9 mouse cellular contexts compared by ENCODE assay signal in the genomic region with DNA sequence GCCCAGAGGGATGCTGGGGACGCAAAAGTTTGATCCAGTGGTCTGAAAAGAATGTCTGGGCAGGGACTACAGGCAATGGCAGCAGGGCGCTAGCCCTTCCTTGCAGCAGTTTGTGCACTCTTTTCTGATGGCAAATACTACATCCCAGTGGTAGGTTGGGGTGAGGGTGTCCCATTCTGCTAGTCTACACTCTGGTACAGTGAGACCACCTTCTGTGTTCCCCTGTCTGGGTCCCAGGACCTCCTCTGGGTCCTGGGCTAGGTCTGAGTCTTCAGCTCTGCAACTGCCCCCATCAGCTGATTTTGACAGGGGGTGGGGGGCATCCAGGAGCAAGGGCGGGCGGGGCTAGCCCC. TPM values are rescaled to one million over a fixed set of nuclear protein-coding genes. Genes with fewer than 3 reads are reported as not detected.
DNase-seq lines count a peak whose midpoint lies in the region; ATAC-seq lines count a peak whose summit lies in the region.
"Had no signal": no experiment of that assay in that cellular context is flagged by ENCODE, and none has a peak within 500 bp of the region (broad histone marks: within the 10 kb centered on the region; RNA-seq: fewer than 3 reads in every experiment).

No protein-coding gene starts in this region.

- peak overlapping the region; percentile 70 for H3K4me2 ChIP-seq in heart, embryonic 14.5 days (ENCODE audit: low read length)
- H3K4me2 ChIP-seq in forebrain, embryonic 16.5 days (ENCODE audit: low read length), result peak overlapping the region; percentile 53
- peak overlapping the region; percentile 49 for H3K4me2 ChIP-seq in liver, embryonic 16.5 days (ENCODE audit: low read depth, low read length)

- no peak overlapping the region for H3K27ac ChIP-seq in heart, embryonic 14.5 days (replicated peaks in 1 of 2; ENCODE audit: control insufficient read depth in 1 of 2, insufficient read depth in 1 of 2, low read depth in 2 of 2, low read length in 2 of 2)
- H3K27ac ChIP-seq in forebrain, embryonic 16.5 days (ENCODE audit: low read length), result no peak overlapping the region
- H3K27ac ChIP-seq in liver, embryonic 16.5 days (ENCODE audit: low read length), result no peak overlapping the region

- H3K4me3 ChIP-seq in heart, embryonic 14.5 days (ENCODE audit: control insufficient read depth in 1 of 2, insufficient read depth in 1 of 2, low read depth in 1 of 2, low read length in 2 of 2), result peak overlapping the region; percentile 59 to 89
- peak overlapping the region; percentile 64 for H3K4me3 ChIP-seq in forebrain, embryonic 16.5 days (replicated peaks; ENCODE audit: low read length)
- H3K4me3 ChIP-seq in liver, embryonic 16.5 days (ENCODE audit: low read depth, low read length), result peak overlapping the region; percentile 52

- no peaks in the 10 kb centered on the region for H3K9me3 ChIP-seq in heart, embryonic 14.5 days (ENCODE audit: control insufficient read depth, low read length)
- H3K9me3 ChIP-seq in forebrain, embryonic 16.5 days (ENCODE audit: control insufficient read depth, low read length), result no peaks in the 10 kb centered on the region
- no peaks in the 10 kb centered on the region for H3K9me3 ChIP-seq in liver, embryonic 16.5 days (replicated peaks; ENCODE audit: control insufficient read depth, low read length)
- H3K9me3 ChIP-seq: G1E had no signal

- peak overlapping the region; percentile 77; the same call in 1 of the 2 replicates for H3K9ac ChIP-seq in heart, embryonic 14.5 days (ENCODE audit: low read length)
- peak overlapping the region; percentile 79 for H3K9ac ChIP-seq in forebrain, embryonic 16.5 days (replicated peaks; ENCODE audit: low read depth, low read length)
- no peak overlapping the region for H3K9ac ChIP-seq in liver, embryonic 16.5 days (ENCODE audit: low read depth, low read length)

- ATAC-seq in heart, embryonic 14.5 days (ENCODE audit: insufficient number of reproducible peaks, insufficient read depth, low FRiP score, low read depth), result no peak
- peak; percentile 65 for ATAC-seq in forebrain, embryonic 16.5 days
- no peak for ATAC-seq in liver, embryonic 16.5 days (ENCODE audit: low read depth)
- no peak for ATAC-seq in megakaryocyte progenitor cell, adult 5-6 weeks (replicated peaks; ENCODE audit: poor library complexity)

- DNase-seq in heart, postnatal 4 days, result no peak
- DNase-seq in Muller cell, postnatal 12 days (ENCODE audit: inconsistent ontology term), result peak; percentile 16
- DNase-seq in right cerebral cortex, postnatal 36 days (ENCODE audit: low spot score in 2 of 2), result no peak
- no peak for DNase-seq in ovary, adult 18-20 months (ENCODE audit: low spot score)

- H3K27me3 ChIP-seq in heart, embryonic 14.5 days (ENCODE audit: control insufficient read depth, insufficient read depth, low read length), result no peaks in the 10 kb centered on the region
- no peaks in the 10 kb centered on the region for H3K27me3 ChIP-seq in forebrain, embryonic 16.5 days (replicated peaks; ENCODE audit: control insufficient read depth, insufficient read depth, low read length)
- peaks cover 26% of the 10 kb centered on the region for H3K27me3 ChIP-seq in liver, embryonic 16.5 days (ENCODE audit: control insufficient read depth, insufficient read depth, low read depth, low read length)

- WGBS in heart, embryonic 14.5 days, result 24% methylated on average over 4 of the region's 4 CpGs
- WGBS in forebrain, embryonic 16.5 days, result 23% methylated on average over 4 of the region's 4 CpGs
- WGBS in liver, embryonic 16.5 days (ENCODE audit: insufficient replicate concordance), result 19% methylated on average over 4 of the region's 4 CpGs

- peaks cover 0 to 6% of the 10 kb centered on the region in 2 experiments; a peak in 1 of 4 replicates for H3K4me1 ChIP-seq in heart, embryonic 14.5 days (ENCODE audit: control insufficient read depth in 2 of 2, insufficient read depth in 2 of 2, low read length in 2 of 2)
- H3K4me1 ChIP-seq in forebrain, embryonic 16.5 days (replicated peaks; ENCODE audit: control insufficient read depth, insufficient read depth, low read length), result peaks cover 3% of the 10 kb centered on the region
- H3K4me1 ChIP-seq in liver, embryonic 16.5 days (ENCODE audit: control insufficient read depth, low read depth, low read length), result no peaks in the 10 kb centered on the region

- no peaks in the 10 kb centered on the region for H3K36me3 ChIP-seq in heart, embryonic 14.5 days (ENCODE audit: control insufficient read depth, insufficient read depth, low read length)
- no peaks in the 10 kb centered on the region for H3K36me3 ChIP-seq in forebrain, embryonic 16.5 days (ENCODE audit: control insufficient read depth, insufficient read depth)
- no peaks in the 10 kb centered on the region for H3K36me3 ChIP-seq in liver, embryonic 16.5 days (ENCODE audit: control insufficient read depth, insufficient read depth)
- H3K36me3 ChIP-seq: G1E had no signal

RNA-seq across cellular contexts. Expression of a gene that starts 0.2 kb away (rescaled TPM):
- polyA plus RNA-seq in heart, embryonic 14.5 days (2014; fragmentation: Nextera tagmentation; extraction: Ambion mirVana), result 7.6 and 8.6 TPM in 2 replicates
- 10 to 100 TPM in 1 of 2 experiments, 1 to 10 TPM in 1; 8.1 to 10.1 TPM for total RNA-seq in heart, postnatal 4 days (2021)
- 15.1 and 15.4 TPM in 2 replicates for polyA plus RNA-seq in forebrain, embryonic 16.5 days (2015; fragmentation: Nextera tagmentation; extraction: Ambion mirVana)
- polyA plus RNA-seq in liver, embryonic 16.5 days (2015; fragmentation: Nextera tagmentation; extraction: Ambion mirVana), result 0.22 and 0.55 TPM in 2 replicates
- 6.1 and 7.6 TPM in 2 replicates for total RNA-seq in megakaryocyte progenitor cell, adult 5-6 weeks (2015)
- total RNA-seq in megakaryocyte progenitor cell, adult 5-6 weeks (2017), result 0.96 and 1.7 TPM in 2 replicates
- polyA plus RNA-seq: G1E had no signal
